13 mouse cellular contexts compared by ENCODE assay signal in genomic region chr2:38546748-38547147, GRCm38 (mm10). TPM values are rescaled to one million over a fixed set of nuclear protein-coding genes. Genes with fewer than 3 reads are reported as not detected.
DNase-seq lines count a peak whose midpoint lies in the region; ATAC-seq and TF ChIP-seq lines count a peak whose summit lies in the region.
"Had no signal": no experiment of that assay in that cellular context is flagged by ENCODE, and none has a peak within 500 bp of the region (broad histone marks: within the 10 kb centered on the region; RNA-seq: fewer than 3 reads in every experiment).

No protein-coding gene starts in this region.

- peaks cover 26 to 60% of the 10 kb centered on the region in 2 experiments for H3K4me1 ChIP-seq in heart, embryonic 14.5 days (ENCODE audit: control insufficient read depth in 2 of 2, insufficient read depth in 2 of 2, low read length in 2 of 2)
- peaks cover 27% of the 10 kb centered on the region for H3K4me1 ChIP-seq in lung, embryonic 16.5 days (replicated peaks; ENCODE audit: control insufficient read depth, insufficient read depth, low read length)
- H3K4me1 ChIP-seq in ES-E14 (ENCODE audit: control insufficient read depth in 2 of 2, insufficient read depth in 2 of 2, low read length in 2 of 2, poor library complexity in 1 of 2), result peaks cover 17 to 50% of the 10 kb centered on the region in 2 experiments
- peaks cover 31% of the 10 kb centered on the region for H3K4me1 ChIP-seq in stomach, embryonic 15.5 days

- H3K9me3 ChIP-seq in heart, embryonic 14.5 days (ENCODE audit: control insufficient read depth, low read length), result no peaks in the 10 kb centered on the region
- no peaks in the 10 kb centered on the region for H3K9me3 ChIP-seq in lung, embryonic 16.5 days (ENCODE audit: control insufficient read depth, low read length)
- H3K9me3 ChIP-seq in ES-E14 (ENCODE audit: control insufficient read depth, insufficient read depth, low read depth, low read length), result no peaks in the 10 kb centered on the region
- H3K9me3 ChIP-seq in stomach, embryonic 15.5 days, result no peaks in the 10 kb centered on the region
- H3K9me3 ChIP-seq: hindbrain, embryonic 13.5 days; limb, embryonic 13.5 days; neural tube, embryonic 13.5 days had no signal

- no peak for DNase-seq in heart, postnatal 36 days
- no peak for DNase-seq in lung, postnatal 14 days
- no peak for DNase-seq in ES-E14 (ENCODE audit: low read depth, low spot score)
- no peak for DNase-seq in ovary, postnatal 10 days (ENCODE audit: low spot score)
- DNase-seq: cerebellum, adult 2 months had no signal

- H3K9ac ChIP-seq in heart, embryonic 14.5 days (ENCODE audit: low read length), result no peak overlapping the region
- H3K9ac ChIP-seq in lung, embryonic 16.5 days (ENCODE audit: low read length), result no peak overlapping the region
- peak overlapping the region; percentile 4; the same call in 1 of the 2 replicates for H3K9ac ChIP-seq in ES-E14 (ENCODE audit: insufficient read depth, low read depth, low read length, poor library complexity, severe bottlenecking)
- H3K9ac ChIP-seq in stomach, embryonic 15.5 days, result no peak overlapping the region
- H3K9ac ChIP-seq: hindbrain, embryonic 13.5 days; limb, embryonic 13.5 days; neural tube, embryonic 13.5 days had no signal

- no peak overlapping the region for H3K4me2 ChIP-seq in heart, embryonic 14.5 days (ENCODE audit: low read length)
- no peak overlapping the region for H3K4me2 ChIP-seq in lung, embryonic 16.5 days (ENCODE audit: low read depth, low read length)
- no peak overlapping the region for H3K4me2 ChIP-seq in stomach, embryonic 15.5 days
- H3K4me2 ChIP-seq: hindbrain, embryonic 13.5 days; limb, embryonic 13.5 days; neural tube, embryonic 13.5 days had no signal

- H3K4me3 ChIP-seq in heart, embryonic 14.5 days (ENCODE audit: control insufficient read depth in 1 of 2, insufficient read depth in 1 of 2, low read depth in 1 of 2, low read length in 2 of 2), result no peak overlapping the region
- H3K4me3 ChIP-seq in lung, embryonic 16.5 days (ENCODE audit: low read length), result no peak overlapping the region
- H3K4me3 ChIP-seq in ES-E14 (ENCODE audit: insufficient read depth in 1 of 2, low read depth in 1 of 2, low read length in 2 of 2, poor library complexity in 1 of 2, severe bottlenecking in 1 of 2), result peak overlapping the region in 1 of 2 experiments; percentile 6; a peak in 1 of 4 replicates
- H3K4me3 ChIP-seq in stomach, embryonic 15.5 days (replicated peaks), result no peak overlapping the region
- H3K4me3 ChIP-seq: hindbrain, embryonic 13.5 days; limb, embryonic 13.5 days; neural tube, embryonic 13.5 days had no signal

- H3K27ac ChIP-seq in heart, embryonic 14.5 days (replicated peaks in 1 of 2; ENCODE audit: control insufficient read depth in 1 of 2, insufficient read depth in 1 of 2, low read depth in 2 of 2, low read length in 2 of 2), result 0 out of 4 replicates have a peak overlapping the region, but pooled peaks have one; percentile 14 to 62
- peak overlapping the region; percentile 54 for H3K27ac ChIP-seq in lung, embryonic 16.5 days (ENCODE audit: low read length)
- peak overlapping the region; percentile 65 for H3K27ac ChIP-seq in ES-E14 (ENCODE audit: insufficient read depth, low read depth, low read length, poor library complexity, severe bottlenecking)
- H3K27ac ChIP-seq in stomach, embryonic 15.5 days, result peak overlapping the region; percentile 33; the same call in 1 of the 2 replicates
- H3K27ac ChIP-seq: hindbrain, embryonic 13.5 days; limb, embryonic 13.5 days; neural tube, embryonic 13.5 days had no signal

- ATAC-seq in heart, embryonic 14.5 days (ENCODE audit: insufficient number of reproducible peaks, insufficient read depth, low FRiP score, low read depth), result 0 out of 2 replicates have a peak, but pooled peaks have one; percentile 24
- ATAC-seq in lung, embryonic 16.5 days (ENCODE audit: low read depth), result peak; percentile 24
- ATAC-seq in stomach, embryonic 15.5 days (ENCODE audit: insufficient read depth, low FRiP score, low read depth), result no peak
- ATAC-seq: CD4-positive, CD25-positive, alpha-beta regulatory T cell, adult 4 months; intestine, postnatal 0 days had no signal

- H3K27me3 ChIP-seq in heart, embryonic 14.5 days (ENCODE audit: control insufficient read depth, insufficient read depth, low read length), result no peaks in the 10 kb centered on the region
- no peaks in the 10 kb centered on the region for H3K27me3 ChIP-seq in lung, embryonic 16.5 days (ENCODE audit: control insufficient read depth, insufficient read depth, low read depth, low read length)
- H3K27me3 ChIP-seq in stomach, embryonic 15.5 days (replicated peaks), result no peaks in the 10 kb centered on the region
- H3K27me3 ChIP-seq: hindbrain, embryonic 13.5 days; limb, embryonic 13.5 days; neural tube, embryonic 13.5 days had no signal

- peaks cover 15% of the 10 kb centered on the region for H3K36me3 ChIP-seq in heart, embryonic 14.5 days (ENCODE audit: control insufficient read depth, insufficient read depth, low read length)
- no peaks in the 10 kb centered on the region; the same call in 1 of the 2 replicates for H3K36me3 ChIP-seq in lung, embryonic 16.5 days (ENCODE audit: control insufficient read depth, insufficient read depth, low read length)
- H3K36me3 ChIP-seq in ES-E14 (ENCODE audit: control insufficient read depth, insufficient read depth, low read length, poor library complexity, severe bottlenecking), result peaks cover 5% of the 10 kb centered on the region; the same call in 1 of the 2 replicates
- H3K36me3 ChIP-seq in stomach, embryonic 15.5 days, result peaks cover 8% of the 10 kb centered on the region; the same call in 1 of the 2 replicates
- H3K36me3 ChIP-seq: hindbrain, embryonic 13.5 days; neural tube, embryonic 13.5 days had no signal

- intact Hi-C loops in heart, postnatal 36 days (cut with DNase I), result loop anchor here (5.0 kb wide), 1 partner anchor 64 kb away; no protein-coding TSS in a partner anchor

- in situ Hi-C loops in ES-E14 (cut with MboI; ENCODE audit: low sequenced_read_pairs in 2 of 2, unreplicated experiment in 2 of 2), result no loop called here

- 76% methylated on average over 5 of the region's 5 CpGs for WGBS in heart, embryonic 14.5 days
- 57% methylated on average over 5 of the region's 5 CpGs for WGBS in lung, embryonic 16.5 days
- WGBS in stomach, embryonic 15.5 days, result 81% methylated on average over 5 of the region's 5 CpGs

TF ChIP-seq in ES-E14, 5 proteins besides CTCF, POLR2A, EP300 and RAD21:
- TF ChIP-seq ZNF384 (IDR thresholded peaks at IDR 0.05; ENCODE audit: low read depth, low read length) (no peak), ZC3H11A (IDR thresholded peaks at IDR 0.05; ENCODE audit: borderline replicate concordance, low read depth, low read length) (no peak), HCFC1 (IDR thresholded peaks at IDR 0.05; ENCODE audit: borderline replicate concordance, insufficient read depth, low read length) (no peak)
TF ChIP-seq in ES-E14: peak in this region for 0.

RNA-seq across cellular contexts. Expression of gene Nek6, which starts 35.3 kb away (rescaled TPM):
- 57.7 and 69.7 TPM in 2 replicates for polyA plus RNA-seq in heart, embryonic 14.5 days (2014; fragmentation: Nextera tagmentation; extraction: Ambion mirVana)
- 1 to 10 TPM; 4.0 to 4.7 TPM for total RNA-seq in heart, postnatal 36 days (2021)
- polyA plus RNA-seq in lung, embryonic 16.5 days (2015; fragmentation: Nextera tagmentation; extraction: Ambion mirVana), result 117 and 122 TPM in 2 replicates
- 13.4 and 16.9 TPM in 2 replicates for total RNA-seq in ES-E14 (2012; rRNA removed)
- polyA plus RNA-seq in stomach, embryonic 15.5 days (2015; fragmentation: Nextera tagmentation; extraction: Ambion mirVana), result 109 and 111 TPM in 2 replicates
